Mouse (Mus musculus) frontal cortex, adult (tissue): Measurements from ENCODE around the gene Map2k7.

Source experiments
- ATAC-seq: cut with Nextera tagmentation; 2 replicates; pipeline ENCODE4 v1.9.2; 2017; ENCODE audit warnings: mild to moderate bottlenecking, moderate library complexity, mixed read lengths; ENCODE audit not compliant: low TSS enrichment

Map2k7 gene

DNA sequence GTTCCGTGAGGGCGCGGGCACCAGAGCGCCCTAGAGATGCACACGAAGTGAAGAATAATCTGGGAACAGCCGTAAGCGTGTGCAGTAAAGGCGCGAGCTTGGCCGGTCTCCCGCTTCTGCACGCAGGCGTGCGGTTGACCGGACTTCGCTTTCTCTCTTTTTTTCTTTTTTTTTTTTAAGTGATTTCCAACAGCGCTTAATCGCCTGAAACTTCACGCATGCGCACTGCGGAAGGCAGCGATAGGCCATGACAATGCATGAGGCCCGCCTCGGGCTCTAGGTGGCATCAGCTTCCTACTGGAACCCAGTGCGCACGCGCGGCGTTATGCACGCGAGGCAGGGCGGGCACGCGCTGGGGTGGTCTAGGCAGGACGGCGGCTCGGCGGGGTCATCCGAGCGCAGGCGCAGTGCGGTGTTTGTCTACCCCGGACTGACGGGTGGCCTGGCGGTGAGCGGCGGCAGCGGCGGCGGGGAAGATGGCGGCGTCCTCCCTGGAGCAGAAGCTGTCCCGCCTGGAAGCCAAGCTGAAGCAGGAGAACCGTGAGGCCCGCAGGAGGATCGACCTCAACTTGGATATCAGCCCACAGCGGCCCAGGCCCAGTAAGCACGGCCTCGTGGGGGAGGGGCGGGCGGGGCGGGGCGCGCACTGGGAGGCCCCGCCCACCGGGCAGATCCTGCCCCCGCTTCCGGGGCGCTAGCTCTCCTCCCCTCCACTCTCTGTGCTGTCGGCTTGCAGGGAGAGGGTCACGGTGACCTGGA, at the start of gene Map2k7, which contains the start of gene Gm49320:
Map2k7 (plus strand) TSS at position 307 of the 759 bp plus-strand sequence.
Gm49320 (plus strand) TSS at position 432 of the 759 bp plus-strand sequence.
- peak; percentile 92 for ATAC-seq

DNA sequence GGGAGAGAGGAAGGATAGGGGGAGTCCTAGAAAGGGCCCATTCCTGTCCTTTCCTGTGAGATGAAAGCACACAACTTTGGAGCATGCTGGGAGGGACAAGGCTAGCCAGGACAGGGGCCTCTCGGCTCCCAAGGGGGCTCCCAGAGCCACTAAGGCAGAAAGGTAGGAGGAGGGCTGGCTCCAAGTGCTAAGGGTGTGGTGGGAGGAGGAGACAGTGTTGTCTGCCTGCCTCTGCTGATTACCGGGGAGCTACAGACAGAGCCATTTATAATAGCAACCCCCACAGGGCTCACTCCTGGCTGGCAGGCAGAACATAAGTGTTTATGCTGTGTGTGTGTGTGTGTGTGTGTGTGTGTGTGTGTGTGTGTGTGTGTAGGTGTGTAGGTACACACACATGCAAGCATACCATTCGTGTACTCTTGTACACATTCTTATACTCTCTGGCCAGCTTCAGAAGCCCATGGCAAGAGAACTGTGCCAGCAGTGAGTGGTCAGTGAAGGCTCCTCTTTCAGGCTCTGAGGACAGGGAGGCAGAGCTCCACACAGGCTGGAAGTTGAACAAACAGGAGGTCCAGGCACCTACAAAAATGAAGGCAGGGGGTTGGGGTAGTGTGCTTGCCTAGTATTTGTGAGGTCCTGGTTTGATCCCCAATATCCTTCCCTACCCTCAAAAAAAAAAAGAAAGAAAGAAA, 49.4 kb upstream of the Map2k7 start:
- peak; percentile 29; the same call in 1 of the 2 replicates for ATAC-seq

DNA sequence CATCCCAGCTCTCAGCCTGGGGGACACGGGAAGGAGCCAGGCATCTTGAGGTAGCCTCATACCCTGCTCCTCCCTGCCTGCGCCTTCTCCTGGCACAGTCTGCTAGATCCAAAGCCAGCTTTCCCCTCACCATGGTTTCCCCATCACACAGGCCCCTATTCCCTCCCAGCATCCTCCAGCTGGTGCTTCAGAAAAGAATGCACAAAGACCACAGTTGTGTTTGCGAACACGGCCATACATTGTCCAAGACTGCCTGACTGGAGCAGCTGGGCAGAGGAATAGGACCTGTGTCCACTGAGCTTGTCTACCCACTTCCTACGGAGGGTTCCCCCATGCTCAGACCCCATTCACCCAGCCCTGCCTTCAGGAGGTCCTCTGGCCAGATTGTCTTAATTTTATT, 46.2 kb upstream of the Map2k7 start:
- peak; percentile 63 for ATAC-seq

DNA sequence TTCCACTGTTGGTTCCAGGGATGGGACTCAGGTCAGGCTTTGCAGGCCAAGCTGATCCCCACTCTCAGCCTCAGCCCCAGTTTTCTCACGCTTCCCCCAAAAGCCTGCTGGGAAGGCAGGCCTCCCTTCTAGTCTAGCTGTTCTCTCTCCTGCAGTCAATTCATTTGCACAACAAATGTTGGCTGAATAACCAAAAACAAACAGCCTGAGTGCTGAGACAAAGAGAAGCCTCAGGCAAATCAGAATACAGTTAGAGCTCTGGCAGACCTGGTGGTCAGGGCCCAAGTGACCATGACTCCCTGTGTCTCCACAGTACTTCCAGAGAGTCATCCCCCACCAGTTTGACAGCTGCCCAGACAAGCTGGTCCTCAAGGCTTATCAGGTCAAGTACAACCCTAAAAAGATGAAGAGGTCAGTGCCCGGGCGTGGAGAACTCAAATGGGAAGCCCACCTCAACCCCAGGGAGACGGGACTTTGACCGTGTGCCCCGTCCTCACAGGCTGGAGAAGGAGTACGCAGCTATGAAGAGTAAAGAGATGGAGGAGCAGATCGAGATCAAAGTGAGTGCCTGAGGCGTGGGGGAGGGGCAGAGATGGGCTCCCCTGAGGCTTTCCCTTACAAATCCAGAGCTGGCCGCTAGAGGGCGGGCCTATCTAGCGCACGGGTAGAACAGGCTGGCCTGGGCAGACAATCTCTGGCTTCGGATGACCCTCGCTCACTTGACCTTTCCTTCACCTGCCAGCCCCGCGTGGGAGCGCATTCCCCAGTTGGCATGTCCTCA, 45.5 kb upstream of the Map2k7 start:
- peak; percentile 72 for ATAC-seq

DNA sequence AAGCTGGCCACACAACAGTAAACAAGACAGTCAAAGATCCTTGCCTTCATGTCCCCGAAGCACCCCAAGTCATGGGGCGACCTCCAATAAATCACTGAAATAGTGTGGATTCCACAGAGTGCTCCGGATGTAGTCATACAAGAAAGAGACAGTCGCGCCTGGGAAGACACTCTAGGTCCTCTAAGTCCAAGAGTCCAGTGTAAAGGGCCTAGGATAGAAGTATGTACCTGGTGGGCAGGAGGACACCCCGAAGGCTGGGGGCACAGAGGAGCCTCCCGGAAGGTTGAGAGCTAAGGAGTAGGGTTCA, 45.0 kb upstream of the Map2k7 start:
- ATAC-seq: no peak

DNA sequence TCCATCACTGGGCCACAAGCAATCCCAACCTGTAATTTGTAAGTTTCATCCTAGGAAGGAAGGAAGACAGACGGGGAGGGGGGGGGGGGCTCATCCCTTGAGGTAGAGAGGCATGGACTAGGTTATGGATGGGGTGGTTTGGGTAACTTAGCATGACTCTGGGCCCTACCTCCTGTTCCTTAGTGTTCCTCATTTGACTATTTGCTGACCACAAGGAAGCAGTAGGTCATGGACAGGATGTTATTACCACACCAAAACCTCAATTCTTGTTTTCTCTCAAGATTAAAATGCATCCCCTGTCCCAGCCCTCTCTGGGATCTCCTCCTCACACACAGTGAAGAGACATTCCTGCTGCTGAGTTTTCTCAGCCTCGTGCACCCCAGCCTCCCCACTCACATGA, 37.2 kb upstream of the Map2k7 start:
- no peak for ATAC-seq

DNA sequence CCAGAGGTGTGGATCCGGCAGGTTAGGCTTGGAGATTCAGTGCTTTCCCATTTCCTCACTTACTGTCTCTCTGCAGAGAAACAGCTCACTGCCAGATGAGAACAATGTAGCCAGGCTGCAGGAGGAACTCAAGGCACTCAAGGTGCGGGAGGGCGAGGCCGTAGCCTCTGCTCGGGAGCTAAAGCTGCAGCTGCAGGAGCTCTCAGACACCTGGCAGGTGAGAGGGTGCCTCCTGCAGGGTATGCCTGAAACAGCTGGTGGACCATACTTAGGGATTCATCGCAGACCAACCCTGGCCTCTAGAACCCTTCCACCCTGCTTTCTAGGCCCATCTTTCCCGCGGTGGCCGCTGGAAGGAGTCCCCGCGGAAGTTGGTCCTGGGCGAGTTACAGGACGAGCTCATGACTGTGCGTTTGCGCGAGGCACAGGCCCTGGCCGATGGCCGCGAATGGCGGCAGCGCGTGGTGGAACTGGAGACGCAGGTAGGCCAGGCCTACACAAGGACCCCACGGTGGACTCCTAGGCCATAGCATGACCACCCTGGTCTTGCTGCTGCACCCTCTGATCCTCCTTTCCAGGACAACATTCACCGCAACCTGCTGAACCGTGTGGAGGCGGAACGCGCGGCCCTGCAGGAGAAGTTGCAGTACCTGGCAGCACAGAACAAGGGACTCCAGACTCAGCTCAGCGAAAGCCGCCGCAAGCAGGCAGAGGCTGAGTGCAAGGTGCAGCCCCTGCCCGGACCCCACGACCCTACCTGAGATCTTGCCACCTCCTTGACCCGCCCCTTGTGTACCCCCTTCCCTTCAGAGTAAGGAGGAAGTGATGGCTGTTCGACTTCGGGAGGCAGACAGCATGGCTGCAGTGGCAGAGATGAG, 33.1 kb upstream of the Map2k7 start:
- no peak for ATAC-seq

DNA sequence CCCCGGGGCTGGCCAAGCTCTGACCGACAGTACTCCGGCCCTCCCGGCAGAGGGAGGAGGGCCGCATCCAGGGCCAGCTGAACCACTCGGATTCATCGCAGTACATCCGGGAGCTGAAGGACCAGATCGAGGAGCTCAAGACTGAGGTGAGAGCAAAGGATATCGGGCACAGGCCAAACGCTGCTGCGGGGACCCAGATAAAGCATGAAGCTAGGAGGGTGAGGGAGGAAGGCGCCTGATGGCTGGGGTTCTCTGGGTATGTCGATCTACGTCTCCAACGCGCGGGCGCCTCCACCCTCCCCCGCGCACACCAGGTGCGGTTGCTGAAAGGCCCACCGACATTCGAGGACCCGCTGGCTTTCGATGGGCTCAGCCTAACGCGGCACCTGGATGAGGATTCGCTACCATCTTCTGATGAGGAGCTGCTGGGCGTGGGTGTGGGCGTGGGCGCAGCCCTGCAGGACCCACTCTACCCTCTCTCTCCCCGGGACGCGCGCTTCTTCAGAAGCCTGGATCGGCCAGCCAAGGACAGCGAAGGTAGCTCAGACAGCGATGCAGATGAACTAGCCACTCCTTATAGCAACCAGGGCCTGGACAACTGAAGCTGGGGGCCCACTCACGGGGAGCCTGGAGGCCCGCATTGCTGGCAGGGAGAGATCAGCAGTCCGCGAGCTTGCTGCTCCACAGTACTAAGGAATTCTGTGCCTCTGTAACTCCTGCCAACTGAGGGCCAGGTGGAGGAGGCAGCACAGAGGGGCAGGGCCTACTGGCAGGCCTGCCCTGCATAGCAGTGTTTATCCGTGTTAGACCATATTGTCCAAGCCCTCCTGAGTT, 32.1 kb upstream of the Map2k7 start:
- peak; percentile 30 for ATAC-seq

DNA sequence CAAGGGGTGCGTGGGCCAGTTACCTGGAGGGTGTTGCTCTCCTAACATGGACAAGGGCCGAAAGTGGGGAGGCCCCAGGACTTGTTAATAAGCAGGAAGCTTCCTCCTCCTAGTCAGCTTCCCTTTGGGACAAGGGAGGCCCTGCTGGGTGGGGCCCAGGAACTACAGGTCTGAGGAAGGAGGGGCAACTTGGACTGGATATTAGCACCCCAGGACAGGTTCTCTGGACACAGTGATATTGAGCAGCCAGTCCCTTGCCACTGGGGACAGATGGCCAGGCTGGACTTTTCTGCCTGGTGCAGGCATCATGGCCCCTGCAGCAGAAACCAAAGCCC, 31.6 kb upstream of the Map2k7 start:
- ATAC-seq: no peak

DNA sequence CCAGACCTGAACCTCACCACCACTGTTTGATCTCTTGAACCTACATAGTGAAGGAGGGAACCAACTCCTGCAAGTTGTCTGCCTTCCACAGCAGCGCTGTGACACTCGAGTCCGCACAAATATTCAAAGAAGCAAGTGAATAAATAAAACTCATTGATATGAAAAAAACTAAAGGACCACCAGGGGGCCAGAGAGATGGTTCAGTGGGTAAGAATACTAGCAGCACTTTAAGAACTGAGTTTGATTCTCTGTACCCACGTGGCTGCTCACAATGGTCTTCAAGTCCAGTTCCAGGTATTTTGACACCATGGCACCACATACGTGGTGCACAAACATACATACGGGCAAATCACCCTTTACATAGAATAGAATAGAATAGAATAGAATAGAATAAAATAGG, 27.4 kb upstream of the Map2k7 start:
- ATAC-seq: no peak

DNA sequence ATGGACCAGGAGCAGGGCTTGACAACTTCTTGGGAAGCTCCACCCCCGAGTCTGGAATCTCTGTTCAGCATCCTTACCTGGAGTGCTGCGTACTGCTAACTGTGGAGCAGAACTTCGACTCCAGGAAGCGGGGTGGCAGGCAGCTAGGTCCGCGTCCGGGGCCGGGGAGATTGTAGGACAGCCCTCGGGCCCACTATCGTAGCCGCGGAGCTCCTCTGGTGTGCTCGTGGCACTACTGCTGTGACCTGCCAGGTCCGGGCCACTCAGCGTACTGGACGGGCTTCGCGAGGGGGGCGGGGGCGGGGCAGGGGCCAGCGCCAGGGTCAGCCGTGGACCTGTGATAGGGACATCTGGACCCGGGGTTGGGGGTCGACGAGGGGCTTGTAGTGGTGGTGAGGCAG, 25.7 kb upstream of the Map2k7 start:
- ATAC-seq: no peak

DNA sequence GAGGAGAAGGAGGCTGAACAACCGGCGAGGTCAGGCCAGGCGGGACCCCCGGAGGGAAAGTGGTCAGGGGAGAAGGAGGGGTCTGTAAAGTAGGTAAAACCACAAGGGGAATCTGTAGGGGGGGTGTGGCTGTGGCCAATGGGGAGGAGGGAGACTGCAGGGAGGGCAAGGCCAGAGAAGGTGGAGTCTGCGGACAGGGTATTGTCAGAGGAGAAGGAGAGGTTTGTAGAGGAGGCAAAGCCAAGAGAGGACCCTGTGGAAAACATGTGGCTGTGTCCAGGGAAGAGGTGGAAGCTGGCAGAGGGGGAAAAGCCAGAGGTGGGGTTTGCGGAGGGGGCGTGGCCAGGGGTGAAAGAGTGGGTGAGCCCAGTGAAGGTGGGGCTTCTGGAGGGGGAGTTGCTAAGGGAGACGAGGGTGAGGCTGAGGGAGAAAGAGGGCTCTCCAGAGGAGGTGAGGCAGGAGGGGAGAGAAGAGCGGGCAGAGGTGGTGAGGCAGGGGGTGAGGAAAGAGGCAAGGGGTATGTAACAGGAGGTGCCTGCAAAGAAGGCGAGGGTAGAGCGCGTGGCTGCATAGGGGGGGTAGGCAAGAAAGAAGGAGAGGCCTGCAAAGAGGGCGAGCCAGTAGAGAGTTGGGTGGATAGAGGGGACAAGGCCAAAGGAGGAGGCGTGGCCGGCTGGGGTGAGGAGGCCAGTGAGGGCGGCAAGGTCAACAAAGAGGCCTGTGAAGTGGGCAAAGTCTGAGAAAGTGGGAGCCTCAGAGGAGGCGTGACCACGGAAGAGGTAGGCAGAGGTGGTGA, 25.1 kb upstream of the Map2k7 start:
- ATAC-seq: no peak

DNA sequence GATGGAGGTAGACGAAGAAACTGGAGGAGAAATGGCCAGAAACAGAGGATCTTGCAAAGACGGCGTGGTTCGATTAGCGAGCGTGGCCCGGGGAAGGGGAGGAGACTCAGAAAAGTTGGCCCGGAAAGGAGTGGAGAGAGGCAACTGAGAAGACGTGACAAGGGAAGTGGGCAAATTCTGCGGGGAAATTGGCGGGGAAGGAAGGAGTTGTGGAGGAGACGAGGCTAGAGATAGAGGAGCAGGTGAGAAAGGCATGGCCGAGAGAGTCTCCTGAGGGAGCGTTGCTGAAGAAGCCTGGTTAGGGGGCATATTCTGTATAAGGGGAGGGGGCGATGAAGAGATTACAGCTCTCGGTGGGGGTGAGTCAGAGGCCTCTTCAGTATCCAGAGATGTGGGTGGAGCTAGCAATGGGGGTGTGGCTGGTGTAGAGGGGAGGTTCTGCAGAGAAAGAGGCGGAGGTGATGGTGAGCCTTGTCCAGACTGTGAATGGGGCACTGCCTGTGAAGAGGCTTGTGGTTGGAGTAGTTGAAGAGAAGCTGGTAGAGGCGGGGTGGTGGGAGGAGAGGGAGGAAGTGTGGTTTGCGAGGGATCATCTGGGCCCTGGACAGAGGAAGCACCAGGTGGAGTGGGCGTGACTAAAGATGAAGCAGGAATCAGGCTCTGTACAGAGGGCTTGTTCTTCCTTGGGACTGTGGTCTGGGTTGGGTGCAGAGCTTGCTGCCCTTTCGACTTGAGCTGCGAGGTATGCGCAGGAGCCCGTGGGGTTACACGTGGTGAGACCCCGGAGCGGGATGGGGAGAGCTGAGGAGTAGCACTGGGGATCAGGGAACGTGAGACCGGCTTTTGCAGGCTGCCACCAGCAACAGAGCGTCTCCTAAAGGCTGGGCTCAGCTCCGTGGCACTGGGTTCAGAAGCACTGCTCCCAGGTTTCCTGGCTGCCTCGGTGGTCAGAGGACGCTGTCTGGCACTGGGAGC, 24.2 kb upstream of the Map2k7 start:
- ATAC-seq: no peak

DNA sequence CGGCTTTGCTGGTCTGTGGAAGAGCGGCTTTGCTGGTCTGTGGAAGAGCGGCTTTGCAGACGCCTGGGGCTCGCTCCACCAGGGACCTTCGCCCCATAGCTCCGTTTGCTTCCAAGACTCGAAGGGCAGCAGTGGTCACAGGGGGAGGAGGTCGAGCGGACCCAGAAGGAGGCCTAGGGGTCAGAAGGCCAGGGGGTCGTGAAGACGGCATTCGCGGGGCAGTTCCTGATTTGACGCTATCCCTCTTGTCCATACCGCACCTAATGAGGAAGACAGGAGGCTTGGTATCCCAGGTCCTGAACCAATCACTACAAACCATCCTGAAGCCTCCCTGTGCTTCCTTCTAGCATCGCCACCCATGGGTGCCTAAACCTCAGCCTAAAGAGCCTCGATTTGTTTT, 22.2 kb upstream of the Map2k7 start:
- peak; percentile 32 for ATAC-seq

DNA sequence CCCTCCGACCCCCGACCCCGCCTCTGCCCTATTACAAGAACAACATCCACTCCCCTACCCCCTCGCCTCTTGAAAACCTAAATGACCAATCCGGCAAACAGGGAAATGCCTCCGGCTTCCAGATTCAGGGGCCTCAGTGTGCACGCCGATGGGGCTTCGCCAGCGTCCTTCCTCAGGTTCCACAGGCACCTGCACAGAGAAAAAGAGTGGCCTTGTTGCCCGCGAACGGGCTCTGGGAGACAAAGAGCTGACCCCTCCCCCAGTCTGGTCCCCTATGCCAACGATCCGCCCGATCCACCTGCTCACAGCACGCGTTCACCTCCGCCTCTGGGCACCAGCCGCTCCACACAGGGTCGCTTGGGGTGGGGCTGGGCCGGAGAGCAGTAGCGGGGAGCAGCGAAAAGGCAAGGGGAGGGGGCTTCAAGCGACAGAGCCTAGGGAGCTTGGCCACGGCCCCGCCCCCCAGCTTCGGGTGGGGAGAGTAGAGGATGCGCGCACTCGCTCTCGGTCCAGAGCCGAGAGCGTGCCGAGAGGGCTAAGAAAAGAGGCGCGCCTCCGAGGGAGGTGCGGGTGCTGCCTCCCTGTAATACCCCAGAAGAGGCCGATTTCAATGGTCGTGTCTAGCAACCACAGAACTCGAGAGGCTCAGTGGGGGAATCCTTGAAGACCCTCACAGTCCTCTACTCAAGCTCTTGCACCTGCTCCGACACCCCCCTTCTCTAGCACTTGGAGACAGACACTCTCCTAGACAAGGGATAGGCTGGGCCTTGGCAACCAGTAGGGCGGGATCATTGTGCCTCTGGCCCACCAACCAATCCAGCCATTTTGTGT, 21.5 kb upstream of the Map2k7 start, which contains the start of gene Prr36:
Prr36 (minus strand) TSS at position 669 of the 831 bp plus-strand sequence.
- ATAC-seq: peak; percentile 58

DNA sequence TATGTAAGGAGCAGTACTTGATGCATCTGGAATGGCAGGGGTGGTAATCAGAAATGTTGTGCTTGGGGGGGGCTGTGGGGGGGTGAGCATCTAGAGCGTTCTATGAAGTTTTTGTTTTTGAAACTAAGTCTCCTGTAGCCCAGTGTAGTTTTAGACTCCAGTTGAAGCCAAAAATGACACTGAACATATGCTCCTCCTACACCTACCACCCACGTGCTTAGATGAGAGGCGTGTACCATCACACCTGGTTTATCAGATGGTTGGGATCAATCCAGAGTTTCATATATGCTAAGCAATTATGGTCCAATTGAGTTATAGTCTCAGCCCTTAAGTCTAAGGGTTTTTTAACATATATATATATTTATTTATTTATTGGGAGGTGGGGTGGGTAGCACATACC, 18.9 kb upstream of the Map2k7 start:
- ATAC-seq: no peak

DNA sequence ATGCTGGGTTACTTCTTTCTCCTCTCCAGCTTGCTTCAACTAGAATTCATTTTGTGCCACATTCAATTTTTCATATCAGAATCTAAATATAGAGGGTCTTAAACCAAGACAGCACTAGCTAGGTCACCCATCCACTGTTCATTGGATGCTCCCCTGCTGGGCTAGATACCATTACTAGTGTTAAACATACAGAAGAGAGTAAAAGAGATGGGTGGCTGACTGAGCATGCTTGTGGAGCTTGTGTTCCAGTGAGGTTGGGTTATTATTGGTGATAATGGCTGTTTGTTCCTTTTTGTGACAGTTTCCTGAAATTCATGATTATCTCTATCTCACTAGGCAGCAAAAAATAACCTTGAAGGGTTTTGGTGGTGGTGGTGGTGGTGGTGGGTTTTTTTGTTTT, 16.5 kb upstream of the Map2k7 start:
- no peak for ATAC-seq

DNA sequence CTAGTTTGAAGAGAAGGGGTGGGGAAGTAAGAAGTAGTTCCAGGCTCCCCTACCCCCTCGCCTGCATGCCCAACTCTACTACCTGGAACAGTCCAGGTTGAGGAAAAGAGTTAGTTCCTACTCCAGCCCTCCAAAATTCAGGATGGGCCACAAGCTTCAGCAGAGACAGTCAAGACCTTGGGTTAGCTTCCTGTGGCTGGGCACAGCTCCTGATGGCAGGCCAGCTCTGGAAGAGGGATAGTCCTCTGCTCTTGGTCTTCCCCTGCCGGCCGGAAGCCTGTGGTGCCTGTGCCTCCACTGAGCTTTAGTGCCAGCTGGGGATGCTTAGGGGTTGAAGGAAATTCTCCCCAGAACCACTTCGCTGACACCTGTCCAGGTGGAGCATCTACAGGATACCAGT, 12.2 kb upstream of the Map2k7 start:
- ATAC-seq: no peak
